Mouse (Mus musculus) myocyte (in vitro differentiated cells): ENCODE results near the gene Ssh1.

Experiments used
- E2F4 ChIP-seq: IDR thresholded peaks from one replicate; pipeline ENCODE4 v1.6.1; 2011; ENCODE audit warnings: mild to moderate bottlenecking, control low read depth, moderate library complexity; ENCODE audit not compliant: insufficient read depth
- MAX ChIP-seq: IDR thresholded peaks from one replicate; pipeline ENCODE4 v1.6.1; 2011; ENCODE audit warnings: low read depth, mild to moderate bottlenecking, control low read depth
- MYOD1 ChIP-seq, 3 experiments: IDR thresholded peaks; one replicate each; pipeline ENCODE4 v1.6.1; 2011; ENCODE audit warnings: control low read depth in 2 of 3, low read depth in 2 of 3, mild to moderate bottlenecking in 2 of 3, moderate library complexity in 1 of 3; ENCODE audit not compliant: insufficient read length in 2 of 3, control insufficient read depth in 1 of 3
- POLR2A ChIP-seq: IDR thresholded peaks from one replicate; pipeline ENCODE4 v1.6.1; 2011; ENCODE audit warnings: low read depth, mild to moderate bottlenecking, control low read depth, moderate library complexity; ENCODE audit not compliant: insufficient read length
- POLR2AphosphoS2 ChIP-seq: IDR thresholded peaks from one replicate; pipeline ENCODE4 v1.6.1; 2011; ENCODE audit warnings: low read depth, control low read depth; ENCODE audit not compliant: insufficient read length
- REST ChIP-seq: IDR thresholded peaks from one replicate; pipeline ENCODE4 v1.6.1; 2011; ENCODE audit warnings: mild to moderate bottlenecking, control low read depth, moderate library complexity; ENCODE audit not compliant: insufficient read depth, insufficient read length
- SRF ChIP-seq: IDR thresholded peaks from one replicate; pipeline ENCODE4 v1.6.1; 2011; ENCODE audit warnings: low read depth; ENCODE audit not compliant: control insufficient read depth, insufficient read length
- USF1 ChIP-seq: IDR thresholded peaks from one replicate; pipeline ENCODE4 v1.6.1; 2011; ENCODE audit warnings: low read depth, mild to moderate bottlenecking, control low read depth, moderate library complexity

DNA sequence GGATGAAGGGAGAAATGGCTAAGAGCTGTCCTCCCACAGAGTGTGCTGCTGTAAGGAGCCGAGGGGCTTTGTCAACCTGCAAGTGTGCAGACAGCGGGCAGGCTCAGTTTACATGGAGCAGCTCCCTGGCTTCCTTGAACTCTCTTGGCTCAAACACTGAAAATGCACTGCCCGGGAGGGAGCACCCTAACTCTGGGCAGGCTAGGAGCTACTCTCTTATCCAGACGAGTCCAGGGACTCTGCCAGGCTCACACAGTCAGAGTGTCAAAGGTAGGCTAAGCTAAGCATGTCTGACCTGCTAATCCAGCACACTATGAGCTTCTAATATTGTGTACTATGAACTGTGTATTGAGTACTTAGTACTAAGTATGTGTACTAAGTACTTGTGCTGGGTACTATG is 13.3 kb upstream of the Ssh1 start:
- TF ChIP-seq SRF (no peak), POLR2A (no peak), MAX (no peak), REST (no peak), E2F4 (no peak), USF1 (no peak), POLR2AphosphoS2 (no peak), MYOD1 (IDR thresholded peaks at IDR 0.05; ENCODE audit: control insufficient read depth in 1 of 3, insufficient read length in 2 of 3, low read depth in 2 of 3) (no peak)
